Mouse (Mus musculus) kidney, adult 2 months (tissue): ENCODE results near the gene AC129217.1. TPM values are rescaled to one million over a fixed set of nuclear protein-coding genes. Genes with fewer than 3 reads are reported as not detected.

Source experiments
- DNase-seq: peaks from one replicate; pipeline ENCODE4 v3.0.0; 2021
- H3K27ac ChIP-seq: fragments of 200-500 bp; 2 replicates; pipeline ENCODE4 v1.5.1; 2012; ENCODE audit warnings: low read depth, low read length, control low read depth, inconsistent platforms; ENCODE audit not compliant: insufficient read depth
- H3K27me3 ChIP-seq: fragments of 200-500 bp; replicated peaks from 2 replicates; pipeline ENCODE4 v1.6.1; 2012; ENCODE audit warnings: mild to moderate bottlenecking, moderate library complexity, low read length, inconsistent platforms; ENCODE audit not compliant: control insufficient read depth, insufficient read depth
- H3K36me3 ChIP-seq: fragments of 200-500 bp; 2 replicates; pipeline ENCODE4 v1.6.1; 2012; ENCODE audit warnings: mild to moderate bottlenecking, moderate library complexity, low read length, inconsistent platforms; ENCODE audit not compliant: control insufficient read depth, insufficient read depth
- H3K4me1 ChIP-seq: fragments of 200-500 bp; 2 replicates; pipeline ENCODE4 v1.6.1; 2011; ENCODE audit warnings: low read length; ENCODE audit not compliant: control insufficient read depth, insufficient read depth
- H3K4me3 ChIP-seq: fragments of 200-500 bp; 2 replicates; pipeline ENCODE4 v1.5.1; 2011; ENCODE audit warnings: mild to moderate bottlenecking, low read depth, low read length, control low read depth; ENCODE audit not compliant: insufficient read depth
- CTCF ChIP-seq: fragments of 200-500 bp; conservative IDR thresholded peaks from 2 replicates; pipeline ENCODE4 v1.5.1; 2011; ENCODE audit warnings: low read depth, mild to moderate bottlenecking, control low read depth, low read length, moderate library complexity, mixed read lengths; ENCODE audit not compliant: insufficient read depth, insufficient read length
- POLR2A ChIP-seq: fragments of 200-500 bp; IDR thresholded peaks from one replicate; pipeline ENCODE4 v1.6.1; 2011; ENCODE audit warnings: low read depth, low read length, control low read depth
- WGBS: fragments of 180-500 bp; shearing (Covaris S2); methylation state at CpG from one replicate; pipeline ENCODE4 v1.1.7; 2018; 5-methylcytosine and 5-hydroxymethylcytosine counted together
- polyA plus RNA-seq: library from polyadenylated mRNA; depleted of rRNA; stranded (reverse); fragments of >200 nt; gene quantifications from 2 replicates; pipeline ENCODE4 v1.2.3, GENCODE M21; 2012

The AC129217.1 gene
- polyA plus RNA-seq, 1 experiment: 3.5 TPM

GRCm38 (mm10) chr19:8818301-8818798 is 11.2 kb upstream of the AC129217.1 start:
- Histone ChIP-seq H3K36me3 (peaks cover 1% of the 10 kb centered on the region; the same call in 1 of the 2 replicates), H3K27me3 (no peaks in the 10 kb centered on the region), H3K4me1 (peaks cover 9% of the 10 kb centered on the region; the same call in 1 of the 2 replicates), H3K4me3 (peak overlapping the region; percentile 83), H3K27ac (peak overlapping the region; percentile 98)
- no peak for DNase-seq
- TF ChIP-seq CTCF (no peak), POLR2A (no peak)
- 10% methylated on average over 14 of the region's 14 CpGs for WGBS

- peak within 1 kb of the TSS; percentile 98 for H3K27ac ChIP-seq
- peaks cover 1% of the 10 kb centered on the region; the same call in 1 of the 2 replicates for H3K36me3 ChIP-seq
- TF ChIP-seq CTCF: no peak
- TF ChIP-seq POLR2A: peak; percentile 77
- no peaks in the 10 kb centered on the region for H3K27me3 ChIP-seq
- H3K4me1 ChIP-seq: peaks cover 9% of the 10 kb centered on the region; the same call in 1 of the 2 replicates
- H3K4me3 ChIP-seq: peak within 1 kb of the TSS; percentile 90
- under 1% methylated on average over 33 of the region's 33 CpGs for WGBS
- DNase-seq: peak; percentile 99
Measured at GRCm38 (mm10) chr19:8818801-8819595, 10.6 kb upstream of the AC129217.1 start, which contains the start of gene Ttc9c. Gene Ttc9c (minus strand): TSS chr19:8819333.

DNA sequence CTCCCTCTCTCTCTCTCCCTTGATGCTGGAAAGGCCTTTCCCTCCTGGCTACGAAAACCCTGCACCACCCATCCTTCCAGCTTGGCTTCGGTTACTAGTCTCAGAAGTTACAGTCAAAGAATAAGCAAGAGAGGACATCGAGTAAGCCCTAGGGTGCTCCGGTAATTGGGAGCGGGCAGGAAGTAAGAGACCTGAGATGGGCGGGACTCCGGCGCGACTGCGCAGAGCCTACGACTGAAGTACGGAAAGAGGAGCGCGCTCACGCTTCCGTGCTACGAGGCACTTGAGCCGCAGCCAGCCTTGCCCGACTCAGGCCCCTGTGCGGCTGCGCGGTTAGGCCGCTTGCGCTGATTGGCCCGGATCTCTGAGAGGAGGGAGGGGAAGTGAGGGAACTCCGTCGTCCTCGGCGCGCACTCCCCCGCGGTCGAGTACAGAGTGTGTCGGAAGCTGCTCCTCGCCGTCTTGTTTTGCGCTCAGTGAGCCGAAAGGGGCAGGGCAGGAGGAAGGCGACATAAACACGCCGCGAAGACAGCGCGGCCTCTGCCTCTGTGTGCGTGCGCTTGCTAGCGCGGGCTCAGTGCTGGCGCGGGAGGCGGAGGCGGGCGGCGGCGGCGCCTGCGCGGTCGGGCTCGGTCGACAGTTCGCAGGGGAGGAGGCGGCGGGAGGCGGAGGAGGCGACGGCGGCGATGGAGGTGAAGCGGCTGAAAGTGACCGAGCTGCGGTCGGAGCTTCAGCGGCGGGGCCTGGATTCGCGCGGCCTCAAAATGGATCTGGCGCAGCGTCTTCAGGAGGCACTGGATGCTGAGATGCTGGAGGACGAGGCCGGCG is 9.8 kb upstream of the AC129217.1 start, which contains the start of gene Hnrnpul2:
TSS of gene Hnrnpul2 (plus strand) at position 415 of the 828 bp plus-strand sequence.
- Histone ChIP-seq H3K27me3 (no peaks in the 10 kb centered on the region), H3K4me3 (peak within 1 kb of the TSS; percentile 90), H3K27ac (peak within 1 kb of the TSS; percentile 98), H3K4me1 (peaks cover 9% of the 10 kb centered on the region; the same call in 1 of the 2 replicates), H3K36me3 (peaks cover 2% of the 10 kb centered on the region)
- WGBS: 1% methylated on average over 81 of the region's 83 CpGs
- TF ChIP-seq CTCF (no peak), POLR2A (peak; percentile 93)
- peak; percentile 99 for DNase-seq

DNA sequence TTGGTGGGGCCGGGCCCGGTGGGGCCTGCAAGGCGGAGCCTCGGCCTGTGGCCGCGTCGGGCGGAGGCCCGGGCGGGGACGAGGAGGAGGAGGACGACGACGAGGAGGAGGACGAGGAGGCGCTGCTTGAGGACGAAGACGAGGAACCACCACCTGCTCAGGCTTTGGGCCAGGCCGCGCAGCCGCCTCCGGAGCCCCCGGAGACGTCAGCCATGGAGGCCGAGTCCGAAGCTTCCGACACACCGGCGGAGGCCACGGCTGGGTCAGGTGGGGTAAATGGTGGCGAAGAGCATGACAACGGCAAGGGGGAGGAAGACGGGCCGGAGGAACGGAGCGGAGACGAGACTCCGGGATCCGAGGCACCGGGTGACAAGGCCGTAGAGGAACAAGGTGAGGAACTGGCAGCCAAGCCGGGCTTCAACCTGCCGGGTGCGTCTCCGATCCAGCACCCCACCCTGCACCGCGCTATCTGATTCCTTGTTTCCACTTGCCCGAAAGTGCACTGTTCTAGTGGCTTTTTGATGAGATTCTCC is 9.1 kb upstream of the AC129217.1 start:
- peak overlapping the region; percentile 98 for H3K27ac ChIP-seq
- H3K4me1 ChIP-seq: peaks cover 9% of the 10 kb centered on the region; the same call in 1 of the 2 replicates
- H3K4me3 ChIP-seq: peak overlapping the region; percentile 90
- no peak for DNase-seq
- TF ChIP-seq POLR2A: no peak
- peaks cover 7% of the 10 kb centered on the region for H3K36me3 ChIP-seq
- WGBS: under 1% methylated on average over 46 of the region's 48 CpGs
- no peaks in the 10 kb centered on the region for H3K27me3 ChIP-seq

DNA sequence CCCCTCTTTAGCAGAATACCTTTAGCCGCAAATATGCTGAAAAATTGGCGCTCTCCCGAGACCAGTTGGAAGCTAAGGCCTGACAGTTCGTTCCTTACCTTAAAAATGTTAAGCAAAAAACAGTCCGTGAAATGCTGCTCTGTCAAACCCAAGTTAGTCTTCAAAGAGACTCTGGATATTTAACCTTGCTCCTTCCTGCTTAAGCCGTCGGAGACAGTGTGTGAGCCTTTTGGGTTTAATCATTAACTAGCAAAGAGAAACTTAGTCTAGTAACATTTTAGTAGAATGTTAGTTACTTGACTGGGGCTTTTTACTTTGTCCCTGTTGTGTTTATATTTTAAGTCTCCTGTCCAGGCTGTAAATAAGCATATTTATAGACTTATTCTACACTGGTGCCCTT is 8.4 kb upstream of the AC129217.1 start:
- Histone ChIP-seq H3K27ac (peak overlapping the region; percentile 98), H3K27me3 (no peaks in the 10 kb centered on the region), H3K4me1 (peaks cover 6% of the 10 kb centered on the region; the same call in 1 of the 2 replicates), H3K36me3 (peaks cover 9% of the 10 kb centered on the region), H3K4me3 (peak overlapping the region; percentile 90)
- peak; percentile 82 for DNase-seq
- under 1% methylated on average over 7 of the region's 7 CpGs for WGBS
- TF ChIP-seq POLR2A: no peak
- TF ChIP-seq CTCF: no peak

DNA sequence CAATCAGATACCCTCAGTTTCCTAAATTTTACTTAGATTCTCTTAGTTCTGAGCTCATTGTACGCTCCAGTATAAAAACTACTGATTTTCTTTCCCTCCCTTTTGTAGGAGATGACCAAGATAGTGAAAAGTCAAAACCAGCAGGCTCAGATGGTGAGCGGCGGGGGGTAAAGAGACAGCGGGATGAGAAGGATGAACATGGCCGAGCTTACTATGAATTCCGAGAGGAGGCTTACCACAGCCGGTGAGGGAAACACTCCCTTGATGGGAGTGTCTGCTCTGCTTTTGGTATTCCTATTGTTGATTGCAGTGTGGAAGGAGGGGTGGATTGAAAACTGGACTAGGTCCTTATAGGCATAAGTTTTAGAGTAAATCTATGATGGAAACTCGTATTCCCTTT is 6.9 kb upstream of the AC129217.1 start:
- H3K4me1 ChIP-seq: peaks cover 3% of the 10 kb centered on the region; the same call in 1 of the 2 replicates
- no peak overlapping the region for H3K27ac ChIP-seq
- 0 out of 2 replicates have a peak overlapping the region, but pooled peaks have one; percentile 13 for H3K4me3 ChIP-seq
- TF ChIP-seq POLR2A (no peak), CTCF (no peak)
- 37% methylated on average over 8 of the region's 8 CpGs for WGBS
- DNase-seq: no peak
- H3K27me3 ChIP-seq: no peaks in the 10 kb centered on the region
- H3K36me3 ChIP-seq: peaks cover 16% of the 10 kb centered on the region

GRCm38 (mm10) chr19:8830664-8831063 is 1.1 kb downstream of the AC129217.1 start:
- Histone ChIP-seq H3K27me3 (no peaks in the 10 kb centered on the region), H3K4me1 (no peaks in the 10 kb centered on the region), H3K27ac (no peak overlapping the region), H3K4me3 (no peak overlapping the region), H3K36me3 (peaks cover 44% of the 10 kb centered on the region)
- no peak for DNase-seq
- TF ChIP-seq POLR2A: no peak
- 88% methylated on average over 8 of the region's 8 CpGs for WGBS
